Mouse (Mus musculus): ENCODE data around the gene Rhob.

The Rhob gene

GRCm38 (mm10) chr12:8499871-8500596, at the start of gene Rhob:
Gene Rhob (minus strand): TSS chr12:8500009.
- peak; percentile 99 to 100 for DNase-seq (ENCODE audit: inconsistent age in 2 of 2, low spot score in 1 of 2)

DNA sequence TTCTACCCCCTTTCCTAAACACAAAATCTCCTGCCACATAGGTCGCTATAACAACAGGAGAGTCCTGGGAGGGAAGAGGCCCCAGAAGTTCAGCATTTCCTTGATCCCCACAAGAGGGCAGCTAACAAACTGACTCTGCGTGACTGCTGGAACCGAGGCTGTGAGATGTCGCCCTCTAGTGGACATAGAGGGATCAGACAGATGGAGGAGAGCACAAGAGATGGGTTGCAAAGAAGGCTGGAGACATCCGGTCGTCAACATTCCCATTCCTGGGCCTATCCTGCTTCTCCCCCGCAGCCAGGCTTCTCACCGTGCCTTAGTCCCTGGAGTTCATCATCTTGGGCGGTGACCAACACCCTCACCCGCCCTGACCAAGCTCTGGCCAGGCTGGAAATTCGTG, 47.5 kb upstream of the Rhob start:
- DNase-seq (ENCODE audit: inconsistent age in 2 of 2, low spot score in 1 of 2): peak; percentile 68 to 87

DNA sequence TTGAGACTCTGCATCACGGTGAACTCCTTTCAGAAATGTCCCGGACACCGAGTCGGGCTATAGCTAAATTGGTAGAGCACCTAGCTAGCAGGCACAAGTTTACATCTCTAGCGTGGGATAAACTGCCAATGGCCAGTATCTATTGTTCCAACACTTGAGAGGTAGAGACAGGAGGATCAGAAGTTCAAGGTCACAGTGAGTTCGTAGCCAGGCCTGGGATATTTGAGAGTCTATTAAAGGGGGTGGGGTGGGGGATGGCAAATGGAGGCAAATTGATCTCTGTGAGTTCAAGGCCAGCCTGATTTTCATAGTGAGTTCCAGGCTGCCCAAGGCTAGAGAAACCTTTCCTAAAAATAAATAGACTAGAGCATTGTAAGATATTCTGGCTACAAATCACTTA, 47.0 kb upstream of the Rhob start:
- DNase-seq (ENCODE audit: inconsistent age in 2 of 2, low spot score in 1 of 2): no peak

DNA sequence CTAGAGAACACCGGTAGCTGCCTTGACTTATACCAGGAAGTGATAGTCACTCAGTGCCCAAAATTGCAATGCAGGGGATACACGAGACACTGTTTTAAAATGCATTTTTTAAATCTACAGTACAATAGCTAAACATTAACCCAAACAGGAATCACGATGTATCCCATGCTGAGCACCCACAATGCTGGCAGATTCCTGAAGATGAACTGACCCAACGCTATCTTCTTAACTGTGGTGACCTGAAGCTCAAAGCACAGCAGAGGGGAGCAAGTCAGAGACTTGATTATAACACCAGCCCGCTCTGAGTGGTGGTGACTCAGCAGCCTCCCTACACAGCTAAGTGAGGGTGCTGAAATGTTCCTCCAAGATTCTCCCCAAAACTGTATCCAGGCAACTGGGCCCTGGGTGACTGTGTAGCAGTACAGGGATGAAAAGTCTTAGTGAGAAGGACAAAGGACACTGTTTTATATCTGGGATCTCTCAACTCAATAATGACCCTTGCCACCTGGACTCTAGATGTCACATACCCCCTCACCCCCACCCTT, 45.3 kb upstream of the Rhob start:
- DNase-seq (ENCODE audit: inconsistent age in 2 of 2, low spot score in 1 of 2): no peak

DNA sequence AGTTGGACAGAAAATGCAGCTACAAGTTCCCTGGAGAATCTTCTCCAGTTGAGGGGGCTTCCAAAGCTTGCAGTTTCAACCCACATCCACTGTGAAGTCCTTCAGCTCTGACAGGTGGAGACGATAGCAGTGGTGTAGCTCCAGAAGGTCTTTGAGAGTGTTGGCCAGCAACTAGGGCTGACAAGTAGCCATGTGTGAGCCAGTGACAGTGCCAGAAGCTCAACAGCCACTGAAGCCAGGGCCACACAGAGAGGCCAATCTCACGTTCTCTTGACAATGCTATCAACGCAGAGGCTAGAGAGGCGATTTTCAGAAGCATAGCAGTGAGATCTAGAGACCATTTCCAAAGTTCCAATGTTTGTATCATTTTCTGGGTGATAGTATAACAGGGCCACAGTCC, 42.6 kb upstream of the Rhob start:
- DNase-seq (ENCODE audit: inconsistent age in 2 of 2, low spot score in 1 of 2): no peak

- DNase-seq (ENCODE audit: inconsistent age in 2 of 2, low spot score in 1 of 2): no peak
Measured at GRCm38 (mm10) chr12:8539471-8539870, 39.7 kb upstream of the Rhob start.

DNA sequence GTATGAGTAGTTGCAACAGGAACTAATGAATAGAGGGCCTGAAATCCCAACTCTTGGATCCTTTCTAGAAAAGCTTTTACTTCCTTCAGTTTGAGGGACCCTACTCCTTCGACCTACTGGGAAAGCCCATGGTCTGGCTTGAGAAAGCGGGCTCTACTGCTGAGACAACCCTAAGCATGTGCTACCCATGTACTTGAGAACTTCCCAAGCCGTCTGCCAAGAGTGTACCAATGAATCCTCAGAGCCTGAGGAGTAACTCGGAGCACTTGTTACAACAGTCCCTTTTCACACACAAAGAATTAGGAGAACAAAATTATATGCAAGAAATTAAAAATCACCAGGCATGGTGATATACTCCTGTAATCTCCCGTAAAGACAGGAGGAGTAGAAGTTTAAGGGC, 37.5 kb upstream of the Rhob start:
- DNase-seq (ENCODE audit: inconsistent age in 2 of 2, low spot score in 1 of 2): no peak

DNA sequence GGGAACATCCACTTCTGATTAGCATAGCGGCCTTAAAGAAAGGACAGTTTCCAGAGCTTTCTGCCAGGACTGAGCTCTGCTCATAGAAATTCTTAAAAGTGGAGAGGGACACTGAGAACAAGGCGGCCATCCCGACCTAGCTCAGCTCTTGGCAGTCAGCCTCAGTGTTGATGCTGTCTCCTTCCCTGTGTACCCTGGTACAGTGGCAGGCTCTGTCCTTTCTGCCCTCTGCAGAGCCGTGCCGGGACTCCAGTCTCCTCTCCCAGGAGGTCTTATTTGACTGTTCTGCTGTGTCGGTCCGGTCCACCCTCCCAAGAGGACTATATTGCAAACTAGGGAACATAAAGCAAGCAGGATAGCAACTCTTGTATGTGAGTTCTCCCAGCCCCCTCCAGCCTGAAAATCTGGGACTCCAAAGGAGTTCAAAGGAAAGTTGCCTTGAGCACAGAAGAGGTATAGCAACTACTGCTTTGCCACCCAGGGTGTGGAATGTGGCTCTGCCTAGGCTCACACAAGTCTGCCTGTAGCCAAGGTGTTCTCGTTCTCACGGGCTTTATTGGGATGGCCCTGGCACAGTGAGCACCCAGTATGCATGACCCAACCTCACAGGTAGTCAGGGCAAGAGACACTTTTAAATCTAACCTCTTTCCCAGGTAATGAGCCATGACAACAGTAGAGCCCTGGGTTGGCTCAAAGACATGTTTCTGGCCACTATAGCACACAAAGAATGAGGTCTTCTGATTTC, 36.6 kb upstream of the Rhob start:
- DNase-seq (ENCODE audit: inconsistent age in 2 of 2, low spot score in 1 of 2): no peak

GRCm38 (mm10) chr12:8535596-8535995, 35.8 kb upstream of the Rhob start:
- DNase-seq (ENCODE audit: inconsistent age in 2 of 2, low spot score in 1 of 2): no peak

DNA sequence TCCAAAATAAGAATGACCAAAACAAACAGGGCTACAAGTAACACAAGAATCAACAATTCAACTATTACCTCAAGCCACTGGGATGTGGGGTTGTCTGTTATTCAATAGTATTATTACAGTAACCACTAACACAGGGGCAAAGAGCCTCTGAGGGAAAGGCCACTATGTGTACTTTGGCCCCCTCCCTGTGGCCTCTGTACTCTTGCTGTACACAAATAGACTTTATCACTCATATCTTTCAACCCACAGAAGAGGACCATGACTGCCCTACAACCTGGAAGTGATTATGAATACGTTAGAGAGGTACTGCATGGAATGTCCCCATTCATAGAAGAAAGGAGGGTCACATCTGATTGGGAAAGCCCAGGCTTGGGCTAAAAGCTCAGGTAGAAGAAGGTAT, 35.1 kb upstream of the Rhob start:
- DNase-seq (ENCODE audit: inconsistent age in 2 of 2, low spot score in 1 of 2): no peak

DNA sequence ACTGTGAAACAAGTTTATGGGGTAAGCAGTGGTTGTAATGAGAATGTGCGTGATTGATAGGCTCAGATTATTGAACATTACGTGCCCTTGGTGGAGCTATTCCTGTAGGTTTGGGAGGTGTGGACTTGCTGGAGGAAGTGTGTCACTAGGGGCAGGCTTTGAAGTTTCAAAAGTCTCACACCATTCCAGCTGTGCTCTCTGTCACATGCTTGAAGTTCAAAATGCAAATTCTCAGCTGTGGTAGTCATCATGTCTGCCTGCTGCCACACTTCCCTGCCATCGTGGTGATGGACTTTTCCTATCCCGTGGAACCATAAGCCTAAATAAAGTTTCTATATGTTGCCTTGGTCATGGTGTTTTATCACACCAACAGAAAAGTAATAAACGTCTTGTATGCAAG, 28.0 kb upstream of the Rhob start:
- DNase-seq (ENCODE audit: inconsistent age in 2 of 2, low spot score in 1 of 2): no peak

GRCm38 (mm10) chr12:8527175-8527574, 27.4 kb upstream of the Rhob start:
- DNase-seq (ENCODE audit: inconsistent age in 2 of 2, low spot score in 1 of 2): no peak

GRCm38 (mm10) chr12:8524062-8524461, 24.3 kb upstream of the Rhob start:
- no peak for DNase-seq (ENCODE audit: inconsistent age in 2 of 2, low spot score in 1 of 2)

- DNase-seq (ENCODE audit: inconsistent age in 2 of 2, low spot score in 1 of 2): no peak
Measured at GRCm38 (mm10) chr12:8522711-8523110, 22.9 kb upstream of the Rhob start.

GRCm38 (mm10) chr12:8521375-8522047, 21.7 kb upstream of the Rhob start:
- peak; percentile 66 to 78 for DNase-seq (ENCODE audit: inconsistent age in 2 of 2, low spot score in 1 of 2)

DNA sequence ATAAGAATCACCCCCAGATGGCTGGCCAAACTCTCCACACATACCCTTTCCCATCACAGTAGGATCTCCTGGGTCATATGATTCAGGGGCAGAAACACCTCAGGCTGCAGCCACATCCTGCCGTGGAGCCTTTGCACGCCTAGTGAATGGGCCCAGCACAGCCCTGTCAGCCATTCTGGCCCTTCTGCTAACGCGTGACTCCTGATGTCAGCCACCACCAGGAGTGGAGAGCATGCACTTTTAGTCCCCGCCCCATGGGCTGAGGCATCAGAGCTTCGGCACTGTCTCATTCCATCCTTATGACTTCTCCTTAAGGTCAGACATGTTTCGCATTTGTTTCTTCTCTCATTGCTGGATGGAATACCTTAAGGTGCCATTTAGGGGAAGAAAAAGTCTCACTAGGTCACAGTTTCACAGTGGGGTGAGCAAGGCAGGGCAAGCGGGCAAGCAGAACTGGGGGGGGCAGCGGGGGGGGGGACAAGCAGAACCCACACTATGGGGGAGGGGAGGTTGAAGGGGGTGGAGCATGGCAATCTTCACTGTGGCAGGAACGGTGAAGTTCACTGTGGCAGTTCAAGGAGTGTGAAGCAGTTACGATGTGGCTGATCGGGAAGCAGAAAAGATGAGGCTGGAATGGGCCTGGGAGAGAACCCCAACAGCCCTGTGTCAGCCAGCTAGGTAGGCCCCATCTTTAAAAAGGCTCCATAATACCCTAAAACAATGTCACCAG, 19.8 kb upstream of the Rhob start:
- peak in 1 of 2 experiments; percentile 23 for DNase-seq (ENCODE audit: inconsistent age in 2 of 2, low spot score in 1 of 2)

DNA sequence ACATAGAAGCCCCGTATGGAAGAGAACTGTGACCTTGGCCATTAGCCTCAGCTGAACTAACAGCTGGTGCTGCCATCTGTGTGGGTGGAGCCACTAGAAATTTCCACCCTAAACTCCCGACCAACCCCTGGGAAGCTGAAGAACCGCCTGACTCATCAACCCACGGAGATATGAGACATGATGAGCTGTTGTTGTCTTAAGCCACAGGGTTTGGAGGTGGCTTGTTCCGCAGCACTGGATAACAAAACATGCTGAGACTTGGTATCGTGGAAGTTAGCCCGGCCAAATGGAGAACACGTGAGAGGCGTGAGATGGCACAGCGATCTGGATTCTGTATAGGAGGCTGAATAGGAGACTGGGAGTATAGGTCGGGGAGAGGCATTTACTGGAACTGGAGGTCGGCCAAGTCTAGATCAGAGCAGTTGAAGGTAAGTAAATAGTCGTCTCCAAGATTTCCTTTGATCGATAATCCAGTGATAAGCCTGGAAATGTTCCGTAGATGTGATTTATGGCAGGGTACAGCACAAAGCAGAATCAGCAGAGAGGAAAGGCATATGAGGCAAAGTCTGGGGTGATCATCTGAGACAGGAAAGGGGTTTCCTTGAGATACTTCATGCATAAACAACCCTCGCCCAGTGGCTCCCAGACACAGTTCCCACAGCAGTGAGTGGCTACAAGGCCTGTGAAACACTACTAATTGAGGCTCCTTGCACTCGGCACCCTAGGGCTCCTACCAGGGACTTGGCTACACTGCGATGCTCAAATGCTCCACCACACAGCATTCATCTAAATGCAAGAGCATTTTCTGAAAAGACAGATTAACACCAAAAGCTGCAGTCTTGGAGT, 11.5 kb upstream of the Rhob start:
- DNase-seq (ENCODE audit: inconsistent age in 2 of 2, low spot score in 1 of 2): peak; percentile 58 to 78

DNA sequence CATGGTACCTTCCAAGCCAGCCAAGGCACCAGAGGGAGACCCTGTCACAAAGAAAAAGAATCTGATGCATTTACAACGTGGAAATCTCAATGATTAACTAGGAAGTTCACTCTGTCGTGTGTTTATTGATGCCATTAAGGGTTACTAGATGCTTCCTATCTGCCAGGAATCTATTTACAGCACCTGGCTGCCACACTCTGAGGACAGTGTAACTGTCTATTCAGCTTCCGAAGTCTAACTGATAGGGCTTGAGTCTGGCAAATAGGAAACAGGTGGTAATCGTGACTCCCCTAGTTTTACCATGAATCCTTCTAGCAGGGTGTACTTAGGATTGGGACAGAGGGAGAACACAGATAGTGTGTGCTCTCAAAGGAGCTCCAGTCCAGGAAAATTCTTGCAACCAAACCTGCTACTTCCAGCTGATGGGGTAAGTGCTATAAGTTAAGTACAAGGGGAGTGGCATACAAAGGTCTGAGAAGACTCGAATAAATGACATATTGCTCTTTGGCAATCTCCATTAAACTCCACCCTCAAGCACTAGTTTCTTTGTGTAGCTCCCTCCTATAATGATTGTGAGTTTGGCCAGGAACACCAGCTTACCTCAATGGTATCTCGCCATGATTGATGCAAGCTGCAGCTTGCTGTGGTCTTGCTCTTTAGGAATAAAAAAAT, 10.6 kb upstream of the Rhob start:
- DNase-seq (ENCODE audit: inconsistent age in 2 of 2, low spot score in 1 of 2): no peak

GRCm38 (mm10) chr12:8509693-8510092, 9.9 kb upstream of the Rhob start:
- peak in 1 of 2 experiments; percentile 71 for DNase-seq (ENCODE audit: inconsistent age in 2 of 2, low spot score in 1 of 2)
